Mouse (Mus musculus) urinary bladder, adult 2 months (tissue): ENCODE data around the gene Cyb5d1. TPM values are rescaled to one million over a fixed set of nuclear protein-coding genes. Genes with fewer than 3 reads are reported as not detected.
A peak's percentile ranks its signal among the peaks of the same experiment; 100 is the strongest.

Experiments
- DNase-seq: peaks from one replicate; pipeline ENCODE4 v3.0.0; 2022; ENCODE audit warnings: low spot score
- polyA plus RNA-seq: library from polyadenylated mRNA; depleted of rRNA; stranded (reverse); fragments of >200 nt; gene quantifications from 2 replicates; pipeline ENCODE4 v1.2.3, GENCODE M21; 2012

The Cyb5d1 gene
- polyA plus RNA-seq, 1 experiment = 43.0 TPM

DNA sequence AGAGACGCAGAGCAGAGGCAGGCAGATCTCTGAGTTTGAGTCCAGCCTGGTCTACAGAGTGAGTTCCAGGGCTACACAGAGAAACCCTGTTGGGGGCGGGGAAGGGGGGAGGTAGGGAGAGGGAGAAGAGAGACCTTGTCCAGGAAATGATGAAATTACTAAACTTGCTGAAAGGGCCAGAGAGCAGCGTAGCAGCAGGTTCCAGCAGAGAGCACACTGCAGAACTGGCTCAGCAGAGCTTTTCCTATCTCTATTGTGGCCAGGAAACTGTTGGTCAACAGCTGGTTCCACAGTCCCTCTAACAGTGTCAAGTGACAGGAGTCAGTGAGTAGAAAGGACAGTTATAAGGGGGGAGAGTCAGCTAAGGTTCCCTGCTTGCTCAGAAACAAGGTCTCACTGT, 15.8 kb downstream of the Cyb5d1 start:
- no peak for DNase-seq

DNA sequence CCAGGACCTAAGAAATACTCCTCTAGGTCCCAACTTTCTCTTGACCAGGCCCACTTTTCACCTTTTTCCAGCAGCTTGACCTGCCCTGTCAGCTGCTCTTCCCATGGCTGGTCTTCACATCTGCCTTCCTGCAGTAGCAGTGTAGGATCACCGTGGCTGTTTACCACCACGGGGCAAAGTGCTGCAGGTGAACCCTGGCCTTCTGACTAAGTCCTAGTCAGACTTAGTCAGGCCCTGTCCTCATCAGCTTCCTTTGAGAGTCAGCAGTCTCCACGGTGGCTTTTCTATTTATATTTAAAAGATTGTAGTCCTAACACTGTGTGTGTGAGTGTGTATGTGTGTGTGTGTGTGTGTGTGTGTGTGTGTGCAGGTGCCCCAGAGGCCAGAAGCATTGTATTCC, 17.7 kb downstream of the Cyb5d1 start:
- DNase-seq = no peak

DNA sequence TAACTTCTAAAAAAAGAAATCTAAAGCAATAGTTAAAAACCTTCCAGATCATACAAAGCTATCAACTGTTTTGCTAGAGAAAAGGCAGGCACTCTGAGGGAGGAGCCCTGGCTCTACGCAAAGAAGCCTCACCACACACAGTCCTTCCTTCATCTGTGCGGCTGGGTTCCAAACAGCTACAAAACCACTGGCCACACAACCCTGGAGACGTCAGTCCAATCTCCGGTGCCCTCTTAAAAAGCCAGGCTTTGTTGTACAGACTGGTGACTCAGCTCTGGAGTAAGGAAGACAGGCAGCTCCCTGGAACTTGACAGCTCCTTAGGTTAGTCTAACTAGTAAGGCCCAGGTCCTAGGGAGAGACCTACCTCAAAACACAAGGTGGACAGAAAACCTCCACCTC, 19.8 kb downstream of the Cyb5d1 start:
- DNase-seq = no peak

DNA sequence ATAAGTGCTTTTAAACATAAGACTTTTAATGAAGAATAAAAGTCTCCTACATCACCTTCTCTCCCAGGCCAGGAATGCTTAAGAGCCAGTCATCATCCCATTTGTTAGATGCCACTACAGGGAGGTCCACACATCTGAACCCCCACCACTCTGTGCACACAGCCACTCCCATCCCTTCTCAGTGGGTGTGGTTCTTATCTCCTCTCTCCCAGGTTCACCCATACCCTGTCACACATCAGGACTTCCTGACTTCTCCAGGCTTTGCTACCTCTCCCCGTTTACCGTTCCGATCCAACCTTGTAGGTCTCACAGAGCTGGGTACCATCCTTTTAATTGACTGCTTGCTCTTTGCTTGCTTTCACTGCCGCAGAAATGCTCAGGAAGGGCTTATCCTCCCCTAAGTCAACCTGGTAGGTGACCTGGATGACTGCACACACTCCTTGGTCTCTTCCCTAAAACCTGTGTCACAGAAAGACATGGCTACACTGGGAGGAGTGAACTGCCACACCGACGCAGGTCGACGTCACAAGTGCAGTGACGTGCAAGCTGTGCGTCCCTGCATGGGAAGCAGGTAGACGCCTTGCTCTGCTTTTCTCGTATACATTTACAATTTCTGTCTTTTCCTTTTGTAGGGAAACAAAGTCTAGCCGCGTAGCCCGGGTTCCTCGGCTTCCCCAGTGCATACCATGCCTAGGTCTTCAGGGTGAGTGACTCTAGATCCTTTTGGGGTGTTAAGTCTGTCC, 22.0 kb downstream of the Cyb5d1 start:
- DNase-seq = no peak

DNA sequence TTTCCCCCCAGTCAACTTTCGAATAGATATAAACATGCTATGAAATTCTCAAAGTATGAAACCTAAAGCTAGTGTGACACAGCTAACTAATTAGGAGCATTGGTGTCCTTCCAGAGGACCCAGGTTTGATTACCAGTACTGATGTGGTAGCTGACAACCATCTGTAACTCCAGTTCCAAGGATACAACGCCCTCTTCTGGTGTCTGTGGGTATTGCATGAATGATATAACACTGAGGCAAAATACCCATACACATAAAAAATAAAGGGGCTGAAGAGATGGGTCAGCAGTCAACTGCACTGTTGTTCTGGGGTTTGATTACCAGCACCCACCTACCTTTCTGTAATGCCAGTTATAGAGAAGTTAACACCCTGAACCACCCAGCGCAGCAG, 22.7 kb downstream of the Cyb5d1 start:
- DNase-seq = no peak

DNA sequence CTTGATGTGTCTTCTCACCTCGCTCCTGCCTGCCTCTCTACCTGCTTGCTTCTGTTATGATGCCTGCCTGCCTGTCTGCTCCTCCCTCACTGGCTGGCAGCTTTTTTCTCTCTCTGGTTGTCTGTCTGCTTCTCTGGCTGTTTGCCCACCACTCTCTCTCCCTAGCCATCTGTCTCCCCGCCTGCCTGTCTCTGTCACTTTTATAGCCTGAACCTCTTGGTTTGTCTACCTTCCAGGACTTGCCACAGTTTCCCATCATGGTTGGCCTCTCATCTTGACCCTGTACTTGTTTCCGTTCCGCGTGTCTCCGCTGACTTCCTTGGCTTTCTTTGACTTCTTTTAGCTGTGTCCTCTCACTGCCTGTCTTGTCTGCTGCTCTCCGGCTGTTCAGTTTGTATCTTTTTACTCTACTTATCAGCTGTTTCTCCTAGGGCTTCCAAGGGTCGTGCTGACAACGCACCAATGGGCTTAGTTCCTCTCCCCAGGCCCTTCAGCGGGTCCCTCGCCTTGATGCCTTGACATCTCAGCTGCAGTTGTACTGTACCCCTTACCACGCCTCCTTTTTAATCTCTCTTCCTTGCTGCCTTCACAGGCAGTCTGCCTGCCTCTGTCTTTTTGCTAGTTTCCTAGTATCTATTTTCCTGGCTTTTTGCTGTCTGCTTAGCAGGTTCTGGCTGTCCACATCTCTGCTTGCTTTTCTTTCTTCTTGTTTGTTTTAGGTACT, 23.2 kb downstream of the Cyb5d1 start:
- DNase-seq = no peak

DNA sequence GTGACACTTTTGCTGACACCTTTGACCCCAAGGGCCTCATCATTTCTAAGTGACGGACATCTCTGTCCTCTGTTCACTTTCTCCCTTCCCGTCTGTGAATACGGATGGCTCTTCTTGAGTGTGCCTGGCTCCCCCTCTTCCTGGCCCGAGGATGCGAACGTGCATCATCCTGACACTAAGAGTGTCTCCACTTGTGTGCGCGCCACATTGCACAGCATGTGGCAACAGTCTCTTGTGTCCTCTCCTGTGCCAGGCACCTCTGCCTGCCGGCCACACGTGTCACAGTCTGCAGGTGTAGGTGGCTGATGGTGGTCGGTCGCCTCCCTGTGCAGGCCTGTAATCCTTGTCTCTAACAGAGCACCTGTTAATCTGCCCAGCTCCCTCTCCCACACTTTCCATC, 23.8 kb downstream of the Cyb5d1 start:
- DNase-seq = no peak

DNA sequence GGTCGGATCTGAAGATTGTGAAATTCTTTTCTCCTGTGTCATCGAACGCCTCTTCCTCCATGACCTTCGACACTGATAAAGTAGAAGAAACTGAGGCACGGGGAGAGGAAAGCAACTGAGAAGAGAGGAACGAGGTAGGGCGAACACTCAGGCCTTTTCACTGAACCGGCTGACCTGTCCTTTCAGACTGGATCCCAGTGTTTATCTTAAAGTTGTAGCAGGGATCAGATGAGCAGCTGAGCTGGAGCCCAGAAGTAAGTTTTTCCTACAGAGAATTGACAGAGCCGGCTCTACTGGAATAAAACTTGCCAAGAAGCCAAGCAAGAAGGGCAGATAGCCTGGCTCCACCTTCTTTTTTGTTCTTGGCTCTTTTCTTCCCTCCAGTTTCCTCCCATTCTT, 24.6 kb downstream of the Cyb5d1 start:
- DNase-seq = no peak

DNA sequence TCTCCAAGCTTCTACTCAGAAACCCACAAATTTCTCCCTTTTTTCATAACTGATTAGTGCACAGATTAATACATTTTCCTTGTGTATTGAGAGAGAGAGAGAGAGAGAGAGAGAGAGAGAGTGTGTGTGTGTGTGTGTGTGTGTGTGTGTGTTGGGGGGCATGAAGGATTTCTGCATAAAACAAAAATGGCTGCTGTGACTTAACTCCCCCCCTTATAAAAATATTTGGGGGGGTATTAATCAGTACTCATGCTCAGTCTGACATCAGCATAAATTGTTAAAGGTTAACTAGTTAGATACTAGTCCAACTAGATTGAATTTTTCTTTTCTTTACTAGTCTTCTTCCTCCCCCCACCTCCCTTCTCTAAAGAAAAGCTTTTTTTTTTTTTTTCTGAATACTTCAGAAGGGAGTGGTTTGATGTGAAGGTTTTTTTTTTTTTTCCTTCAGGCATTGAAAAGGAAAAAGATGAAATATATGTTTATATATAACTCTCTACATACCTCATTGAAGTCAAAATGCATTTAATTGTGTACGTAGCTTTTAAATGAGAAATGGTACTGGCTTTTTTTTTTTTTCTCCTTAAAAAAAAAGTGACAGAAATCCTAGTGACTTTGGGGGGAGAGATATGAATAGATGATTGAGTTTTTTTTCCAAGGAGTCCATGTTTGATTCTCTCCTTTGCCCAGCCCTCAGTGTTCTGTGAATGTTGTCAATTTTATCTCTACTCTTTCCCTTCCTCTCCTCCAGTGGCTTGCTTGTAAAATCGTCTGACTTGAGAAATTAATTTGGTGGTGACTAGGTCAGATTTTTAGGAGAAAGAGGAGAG, 25.2 kb downstream of the Cyb5d1 start:
- DNase-seq = no peak

DNA sequence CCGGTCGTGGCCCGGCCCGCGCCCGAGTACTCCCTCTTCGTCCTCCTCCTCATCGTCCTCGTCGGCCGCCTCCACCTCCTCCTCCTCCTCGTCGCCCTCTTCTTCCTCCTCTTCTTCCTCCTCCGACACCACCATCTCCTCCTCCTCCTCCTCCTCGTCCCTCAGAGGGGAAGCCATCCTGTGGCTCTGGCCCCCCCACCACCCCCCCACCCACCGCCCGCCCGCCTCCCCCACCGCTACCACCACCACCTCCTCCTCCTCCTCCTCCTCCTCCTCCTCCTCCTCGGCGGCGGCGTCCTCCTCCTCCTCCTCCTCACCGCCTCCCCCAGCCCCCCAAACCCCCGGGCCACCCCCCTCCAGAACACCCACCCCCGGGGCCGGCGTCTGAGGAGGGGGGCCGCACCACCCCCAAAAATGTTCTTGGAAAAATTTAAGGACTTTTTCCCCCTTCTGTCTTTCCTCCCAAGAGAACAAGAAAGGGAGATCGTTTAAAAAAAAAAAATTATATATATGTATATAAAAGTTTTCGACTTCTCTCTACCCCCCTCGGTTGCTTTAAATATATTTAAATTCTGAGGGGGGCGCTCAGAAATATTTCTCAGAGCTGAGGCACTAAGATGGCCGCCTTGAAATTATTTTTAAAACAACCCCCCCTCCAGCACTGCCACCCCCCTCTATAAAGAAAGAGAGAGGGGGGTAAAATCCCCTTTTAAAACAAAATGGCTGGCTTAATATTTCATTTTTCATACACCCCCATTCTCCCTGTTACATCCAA, 26.0 kb downstream of the Cyb5d1 start, which contains the start of gene Chd3:
Chd3 (minus strand) TSS at position 192 of the 775 bp plus-strand sequence.
- no peak for DNase-seq

DNA sequence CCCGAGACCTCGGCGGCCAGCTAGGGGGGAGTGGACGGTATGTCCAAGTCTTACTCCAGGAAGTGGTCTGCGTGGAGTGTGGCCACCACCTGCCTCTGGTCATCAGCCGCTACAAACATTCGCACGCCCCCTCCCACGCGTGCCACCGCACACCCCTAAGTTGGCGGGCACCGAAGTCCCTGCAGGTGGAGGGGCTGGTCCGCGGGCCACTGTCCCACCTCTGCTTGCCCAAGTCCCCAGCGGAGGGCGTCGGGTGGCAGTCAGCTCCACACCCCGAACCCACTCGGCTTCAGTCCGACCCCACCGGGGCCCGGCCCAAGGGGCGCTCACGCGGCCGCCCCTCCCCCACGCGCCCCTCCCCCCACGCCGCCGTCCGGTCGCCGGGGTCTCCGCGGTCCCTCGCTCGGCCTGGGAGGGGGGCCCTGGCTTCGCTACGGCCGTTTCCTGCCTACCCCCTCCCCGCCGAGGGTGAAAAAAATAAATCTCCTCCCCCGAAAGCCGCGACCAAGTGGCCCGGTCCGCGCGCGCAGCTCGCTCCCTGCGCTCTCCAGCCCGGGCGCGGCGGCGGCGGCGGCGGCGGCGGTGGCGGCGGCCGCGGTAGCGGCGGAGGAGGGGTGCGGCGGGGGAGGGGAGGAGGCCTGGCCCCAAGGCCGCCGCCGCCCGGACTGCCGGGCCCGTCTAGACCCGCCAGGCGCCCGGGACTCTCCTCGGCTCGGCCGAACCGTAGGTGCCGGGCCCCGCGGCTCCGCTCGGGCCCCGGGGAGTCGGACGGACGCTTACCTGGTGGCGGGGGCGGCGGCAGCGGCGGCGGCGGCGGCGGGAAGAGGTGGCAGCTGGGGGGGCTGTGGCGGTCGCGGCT, 26.8 kb downstream of the Cyb5d1 start:
- DNase-seq = peak; percentile 58

DNA sequence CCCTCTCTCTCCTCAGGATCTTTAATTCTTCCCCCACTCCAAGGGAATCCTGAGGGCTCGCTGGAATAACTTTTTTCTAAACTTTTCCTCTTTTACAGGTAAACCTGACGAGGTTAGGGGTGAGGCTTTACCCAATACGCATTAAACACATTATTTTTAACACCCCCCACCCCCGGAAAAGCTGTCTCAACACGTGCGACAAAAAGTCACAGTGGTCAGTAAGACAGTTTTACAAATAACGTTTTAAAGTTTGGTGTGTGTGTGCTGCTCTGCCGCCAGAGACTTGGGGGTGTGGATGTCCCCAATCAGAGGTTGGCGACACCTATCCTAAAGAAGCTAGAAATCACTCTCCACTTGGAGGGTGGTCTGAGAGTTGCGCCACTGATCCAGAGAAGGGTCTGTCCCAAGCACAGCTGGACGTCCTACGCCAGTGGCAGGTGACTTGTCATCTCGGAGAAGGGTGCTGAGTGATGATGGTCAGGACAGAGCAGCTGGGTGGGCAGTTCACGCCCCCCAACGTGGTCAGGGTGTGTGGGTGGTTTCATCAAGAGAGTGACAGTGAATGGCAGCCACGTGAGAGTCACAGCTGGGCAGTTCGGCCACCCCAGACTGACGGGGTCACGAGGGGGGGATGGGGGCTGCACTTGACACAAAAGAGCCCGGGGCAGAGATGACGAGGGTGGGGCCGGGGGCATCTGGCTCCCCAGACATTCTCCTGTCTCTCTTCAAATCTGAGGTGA, 27.6 kb downstream of the Cyb5d1 start:
- no peak for DNase-seq

DNA sequence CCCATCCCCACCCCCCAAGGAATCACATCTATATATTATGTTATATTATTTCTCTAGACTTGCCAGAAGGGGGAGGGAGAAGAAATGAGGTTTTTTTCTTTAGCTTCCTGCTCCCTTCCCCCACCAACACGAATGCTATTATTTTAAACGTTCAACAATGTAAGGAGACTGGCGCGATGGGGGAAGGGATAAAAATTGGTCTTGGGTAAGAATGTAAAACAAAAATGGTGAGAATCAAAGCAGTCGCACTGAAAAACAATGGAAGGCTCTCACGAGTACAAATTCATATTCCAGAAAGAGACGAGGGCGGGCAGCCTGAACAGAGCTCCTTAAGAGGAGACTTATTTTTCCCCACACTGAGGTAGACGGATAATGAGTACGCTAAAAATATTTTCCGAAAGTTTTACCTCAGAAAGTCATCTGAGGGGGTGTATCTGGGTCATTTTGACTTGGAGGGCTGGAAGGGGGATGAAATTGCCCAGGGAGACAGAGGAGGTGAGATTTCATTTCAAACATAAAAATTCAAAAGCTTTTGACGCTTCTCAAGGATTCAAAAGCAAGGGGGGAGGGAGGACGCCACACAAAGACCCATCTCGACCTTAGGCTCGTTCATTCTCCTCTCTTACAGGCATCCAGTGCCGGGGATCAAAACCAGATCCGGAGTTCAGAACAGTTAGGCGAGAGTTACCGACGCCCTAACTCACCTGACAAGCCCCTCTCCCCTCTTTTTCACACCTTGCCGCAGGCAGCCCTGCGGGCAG, 28.4 kb downstream of the Cyb5d1 start:
- no peak for DNase-seq

DNA sequence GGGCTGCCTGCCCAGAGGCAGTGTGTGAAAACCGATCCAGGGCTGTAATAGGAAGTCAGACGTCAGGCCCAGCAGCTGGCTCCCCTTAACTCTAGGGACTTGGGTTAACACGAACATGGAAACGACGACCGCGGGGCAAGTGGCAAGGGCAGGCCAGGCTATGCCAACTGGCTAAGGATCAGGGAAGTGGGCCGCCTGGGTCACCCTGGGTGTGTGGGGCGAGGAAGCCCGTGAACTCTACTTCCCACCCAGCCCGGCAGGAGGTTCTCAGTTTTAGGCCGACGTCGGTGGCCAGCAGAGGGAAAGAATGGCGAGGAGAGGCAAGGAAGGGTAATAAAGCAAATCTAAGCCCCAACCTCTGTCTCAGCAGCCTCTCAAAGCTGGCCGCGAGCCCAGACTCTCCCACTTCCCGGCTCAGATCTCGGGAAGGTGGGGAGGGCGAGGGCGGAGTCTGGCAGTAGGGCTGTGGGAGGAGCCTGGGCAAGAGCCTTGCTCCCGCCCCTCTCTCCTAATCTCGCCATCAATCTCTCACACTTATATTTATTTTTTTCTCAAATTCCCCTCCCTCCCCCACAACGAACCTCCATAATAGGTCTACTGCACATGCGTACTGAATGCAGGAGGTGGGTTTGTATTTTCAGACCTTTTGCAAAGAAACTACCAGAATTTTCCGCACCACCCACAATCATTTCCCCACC, 29.1 kb downstream of the Cyb5d1 start:
- DNase-seq = peak; percentile 85

DNA sequence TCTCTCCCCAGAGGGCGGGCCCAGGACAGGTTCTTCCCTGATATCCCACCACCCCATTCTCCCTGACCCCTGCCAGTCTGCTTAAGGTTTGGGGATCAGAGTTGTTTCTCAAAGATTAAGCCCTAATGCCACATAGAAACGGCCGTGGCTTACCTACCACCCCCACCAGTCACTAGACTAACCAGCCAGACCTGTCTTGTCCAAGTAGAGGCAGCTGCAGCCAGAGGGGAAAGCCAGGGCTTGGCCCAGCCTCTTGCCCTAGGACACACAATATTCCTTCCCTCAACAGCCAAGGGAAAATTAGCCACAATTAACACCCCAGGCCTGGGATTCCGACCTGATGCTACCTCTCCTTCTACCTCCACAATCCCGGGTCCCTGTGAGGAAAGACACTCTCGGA, 29.7 kb downstream of the Cyb5d1 start:
- DNase-seq = peak; percentile 42

DNA sequence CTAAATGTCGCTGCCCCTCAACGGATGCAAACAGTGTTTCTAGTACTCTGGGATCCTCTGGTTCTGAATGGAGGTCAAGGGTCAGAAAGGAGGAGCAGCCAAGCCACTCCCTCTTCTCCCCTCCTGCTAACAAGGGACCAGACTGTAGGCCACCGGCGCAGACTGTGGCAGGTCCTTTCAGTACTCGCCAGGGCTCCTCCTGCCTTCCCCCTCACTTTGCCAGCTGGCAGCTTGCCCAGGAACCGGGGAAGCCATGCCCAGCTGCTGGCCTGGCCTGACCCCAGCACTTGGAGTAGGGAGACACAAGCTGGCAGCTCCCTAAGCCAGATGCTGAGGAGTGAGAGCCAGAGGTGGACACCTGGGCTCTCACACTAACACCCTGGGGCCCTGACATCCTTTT, 30.5 kb downstream of the Cyb5d1 start:
- peak; percentile 96 for DNase-seq

DNA sequence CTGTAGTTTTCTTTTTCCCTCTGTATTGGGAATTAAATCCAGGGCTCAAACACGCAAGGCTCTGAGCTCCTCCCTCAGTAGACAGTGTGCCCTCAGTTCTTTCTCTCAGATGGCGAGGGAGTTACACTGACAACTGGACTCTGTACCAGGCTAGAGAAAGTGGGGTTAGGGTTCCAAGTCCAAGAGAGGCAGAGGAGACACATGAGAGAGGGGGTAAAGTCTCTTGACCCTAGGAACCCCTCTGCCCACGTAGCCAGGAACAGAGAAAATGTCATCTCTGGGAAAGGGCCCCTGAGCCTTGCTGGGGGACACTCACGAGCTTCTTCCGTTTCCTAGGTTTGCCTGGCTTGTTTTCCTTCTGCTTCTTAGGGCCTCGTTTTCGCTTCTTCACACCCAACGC, 31.1 kb downstream of the Cyb5d1 start:
- no peak for DNase-seq

DNA sequence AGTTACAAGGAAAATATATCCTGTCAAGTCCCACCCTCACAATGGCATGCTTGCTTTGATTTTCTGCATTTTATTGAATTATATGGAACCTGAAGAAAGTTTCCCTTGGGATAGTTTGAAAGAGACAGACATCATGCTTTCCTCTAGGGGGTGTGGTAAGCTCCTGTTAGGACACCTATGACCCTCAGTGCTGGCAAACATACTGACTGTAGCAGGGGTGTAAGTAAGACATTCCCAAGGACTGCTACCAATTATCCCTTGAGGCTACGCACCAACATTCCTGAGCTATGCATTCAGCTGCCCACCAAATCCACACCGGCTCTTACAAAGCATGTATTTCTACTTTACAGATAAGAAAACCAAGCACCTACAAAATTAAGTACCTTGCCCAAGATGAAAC, 33.0 kb downstream of the Cyb5d1 start:
- no peak for DNase-seq

DNA sequence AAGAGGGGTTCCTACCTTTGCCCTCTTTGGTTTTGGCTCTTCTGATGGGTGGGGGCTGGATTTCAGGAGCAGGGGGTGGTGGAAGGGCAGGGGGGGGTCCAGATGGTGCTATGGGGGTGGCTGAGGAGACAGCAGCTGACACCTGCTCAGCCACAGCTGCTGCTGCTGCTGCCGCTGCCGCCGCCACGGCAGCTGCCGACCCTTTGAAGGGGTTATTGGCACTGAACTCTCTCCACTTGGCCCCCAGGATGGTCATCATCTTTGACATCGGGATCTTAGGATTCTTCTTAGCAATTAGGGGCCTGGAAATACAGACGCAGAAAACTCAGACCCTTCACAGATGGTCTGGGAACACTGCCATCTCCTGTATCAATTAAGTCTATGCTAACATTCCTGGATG, 33.4 kb downstream of the Cyb5d1 start:
- DNase-seq = no peak
